Mouse (Mus musculus) lung, postnatal 36 days (tissue): ENCODE data around the gene Tcf3.

Experiments
- DNase-seq: peaks from one replicate; pipeline ENCODE4 v3.0.0; 2022; ENCODE audit warnings: mixed read lengths

Gene Tcf3

DNA sequence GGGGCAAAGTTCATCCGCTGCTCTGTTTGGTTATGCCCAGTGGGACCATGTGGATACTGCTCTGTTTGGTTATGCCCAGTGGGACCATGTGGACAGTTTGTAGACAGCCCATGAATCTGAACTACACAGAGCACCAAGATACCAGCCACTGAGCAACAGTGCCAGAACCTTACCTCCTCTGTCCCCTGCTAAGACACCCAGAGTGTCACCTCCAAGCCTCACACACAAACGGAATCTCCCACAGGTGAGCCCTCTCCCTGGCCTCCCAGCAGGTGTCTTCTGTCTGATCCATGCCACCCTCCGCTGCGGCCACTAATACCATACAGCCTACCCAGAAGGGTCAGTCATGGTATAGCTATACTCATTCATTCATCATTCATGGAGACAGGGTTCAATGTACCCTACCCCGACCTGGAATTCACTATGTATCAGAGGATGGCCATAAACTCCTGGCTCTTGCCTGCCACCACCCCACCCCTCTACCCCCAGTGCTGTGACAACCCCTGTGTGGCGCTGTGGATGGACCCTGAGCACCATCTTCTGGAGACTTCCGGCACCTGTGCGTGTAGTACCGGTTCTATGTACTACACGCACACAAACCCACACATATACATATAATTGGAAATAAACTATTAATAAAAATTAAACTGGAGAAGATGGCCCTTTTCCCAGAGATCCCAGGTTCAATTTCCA is 27.8 kb downstream of the Tcf3 start:
- DNase-seq: no peak

- DNase-seq: peak; percentile 67
These were observed 30.3 kb downstream of the Tcf3 start for GRCm38 (mm10) chr10:80403044-80403692.

DNA sequence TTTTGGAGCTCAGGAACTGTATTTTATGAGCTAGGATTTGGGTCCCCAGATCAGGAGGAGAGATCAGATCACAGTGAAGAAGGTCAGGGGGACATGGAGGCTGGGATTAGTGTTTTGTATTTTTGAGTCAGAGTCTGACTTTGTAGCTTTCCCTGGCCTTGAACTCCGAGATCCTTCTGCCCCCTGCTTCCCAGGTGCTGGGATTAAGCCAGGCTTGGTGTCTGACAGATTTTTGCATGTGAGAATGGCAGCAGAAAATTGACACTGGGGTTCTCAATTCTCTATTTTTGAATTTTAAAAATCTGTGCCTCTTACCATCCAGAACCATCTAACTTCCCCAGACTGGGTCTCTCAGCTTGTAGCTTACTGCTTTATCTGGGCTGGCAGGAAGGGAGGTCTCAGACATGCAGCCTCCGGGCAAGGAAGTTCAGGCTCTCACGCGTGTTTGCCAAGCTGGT is 32.7 kb downstream of the Tcf3 start:
- no peak for DNase-seq

DNA sequence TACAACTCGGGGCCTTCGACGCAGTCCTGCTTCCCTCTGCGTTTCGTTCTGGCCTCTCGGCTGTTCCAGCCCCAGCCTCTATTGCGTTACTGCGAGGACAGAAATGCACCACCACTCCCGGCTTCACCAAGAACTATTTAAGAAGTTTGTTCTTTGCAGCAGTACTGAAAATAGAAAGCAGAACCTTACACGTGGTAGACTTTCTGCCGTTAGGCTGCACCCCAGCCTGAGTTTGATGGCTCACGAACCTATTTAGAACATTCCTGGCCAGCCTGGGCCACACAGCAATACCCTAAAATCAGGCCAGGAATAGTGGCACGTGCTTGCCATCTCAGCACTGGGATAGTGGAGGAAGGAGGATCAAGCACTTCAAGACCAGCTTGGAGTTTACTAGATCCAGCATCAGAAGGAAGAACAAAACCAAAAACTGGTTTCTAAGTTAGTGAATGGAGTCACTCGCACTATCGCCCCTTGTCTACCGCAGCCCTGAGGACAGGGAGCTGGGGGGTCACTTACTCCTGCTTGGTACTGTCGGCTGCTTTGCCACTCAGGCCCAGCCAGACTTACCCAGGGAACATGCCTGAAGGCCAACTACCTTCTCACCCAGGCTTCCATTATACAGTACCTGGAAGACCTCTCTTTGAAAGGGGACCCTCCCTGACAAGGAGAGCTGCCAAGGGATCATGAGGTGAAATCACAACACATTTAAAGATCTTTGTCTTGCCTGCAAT is 33.3 kb downstream of the Tcf3 start:
- no peak for DNase-seq

GRCm38 (mm10) chr10:80399191-80399972 is 34.1 kb downstream of the Tcf3 start, which contains the start of gene Mbd3:
Gene Mbd3 (minus strand): TSS chr10:80399550.
- peak; percentile 100 for DNase-seq

DNA sequence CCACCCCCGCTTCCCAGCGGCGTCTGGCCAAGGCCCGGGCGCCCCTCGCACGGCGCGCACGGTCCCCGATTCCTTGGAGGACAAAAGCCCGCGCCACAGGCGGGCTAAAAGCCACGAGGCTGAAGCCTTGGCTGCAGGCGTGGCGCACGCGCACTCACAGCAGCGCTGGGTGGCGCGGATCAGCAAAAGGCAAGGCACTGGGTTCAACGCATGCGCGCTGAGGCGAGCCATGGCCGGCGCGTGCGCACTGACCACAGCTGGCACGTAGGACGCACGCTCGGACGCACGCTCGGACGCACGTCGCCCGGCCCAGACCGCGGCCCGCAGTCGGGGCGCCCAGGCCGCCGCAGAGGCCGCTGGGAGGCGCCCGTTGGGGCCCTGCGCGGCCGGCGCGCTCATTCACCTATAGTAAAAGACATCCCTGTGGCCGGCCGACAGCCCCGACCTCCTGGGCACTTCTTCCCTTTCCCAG is 34.7 kb downstream of the Tcf3 start:
- peak; percentile 98 for DNase-seq

DNA sequence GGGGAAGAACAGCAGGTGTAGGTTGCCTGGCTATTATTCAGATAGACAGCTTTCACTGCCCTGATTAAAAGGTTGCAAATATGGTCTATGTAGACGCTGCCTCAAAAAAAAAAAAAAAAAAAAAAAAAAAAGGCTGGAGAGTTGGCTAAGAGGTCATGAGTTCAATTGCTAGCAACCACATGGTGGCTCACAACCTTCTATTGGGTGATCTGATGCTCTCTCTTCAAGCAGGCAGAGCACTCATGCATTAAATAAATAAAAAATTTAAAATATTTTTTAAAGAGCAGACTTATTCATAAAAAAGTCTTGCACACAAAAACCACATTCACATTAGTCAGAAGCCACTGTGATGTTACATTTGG is 35.3 kb downstream of the Tcf3 start:
- DNase-seq: no peak

DNA sequence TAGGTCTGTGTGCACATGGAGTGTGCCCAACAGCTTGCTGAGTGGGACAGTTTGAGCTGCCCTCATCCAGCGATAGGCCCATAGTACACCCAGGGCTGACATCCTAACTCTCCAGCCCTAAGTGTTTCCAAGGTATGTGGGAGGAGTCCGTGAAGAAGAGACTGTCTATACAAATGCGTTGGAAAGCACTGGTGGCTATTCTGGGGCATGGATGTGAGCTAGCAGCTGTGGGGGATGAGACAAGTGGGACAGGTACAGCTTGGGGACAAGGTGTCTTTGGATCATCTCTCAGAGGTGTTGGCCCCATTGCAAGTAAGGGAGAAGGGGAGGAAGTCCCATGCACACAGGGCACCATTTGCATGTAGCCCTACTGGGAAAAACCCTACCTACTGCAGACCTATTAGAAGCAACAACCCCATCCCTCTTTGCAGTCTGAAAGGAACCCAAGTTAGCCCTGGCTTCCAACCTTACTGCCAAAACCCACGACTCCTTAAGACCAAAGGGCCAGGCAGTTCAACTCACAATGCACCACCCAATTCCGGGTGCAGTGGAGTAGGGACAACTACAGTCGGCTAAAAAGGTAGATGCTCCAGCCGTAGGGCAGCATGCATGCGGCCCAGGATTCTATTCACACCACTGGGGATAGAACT is 35.8 kb downstream of the Tcf3 start:
- no peak for DNase-seq

- DNase-seq: no peak
These were observed 36.5 kb downstream of the Tcf3 start for GRCm38 (mm10) chr10:80396822-80397523.

- no peak for DNase-seq
These were observed 38.3 kb downstream of the Tcf3 start for GRCm38 (mm10) chr10:80395025-80395627.

- DNase-seq: no peak
These were observed 40.8 kb downstream of the Tcf3 start for GRCm38 (mm10) chr10:80392687-80393086.

GRCm38 (mm10) chr10:80390697-80391096 is 42.8 kb downstream of the Tcf3 start:
- DNase-seq: no peak

GRCm38 (mm10) chr10:80389185-80389708 is 44.2 kb downstream of the Tcf3 start:
- DNase-seq: no peak

- DNase-seq: no peak
These were observed 44.7 kb downstream of the Tcf3 start for GRCm38 (mm10) chr10:80388731-80389130.

GRCm38 (mm10) chr10:80387522-80387959 is 45.9 kb downstream of the Tcf3 start, which contains the start of gene Mex3d:
Gene Mex3d (minus strand): TSS chr10:80387659.
- DNase-seq: peak; percentile 90

GRCm38 (mm10) chr10:80386735-80387471 is 46.5 kb downstream of the Tcf3 start:
- DNase-seq: no peak

DNA sequence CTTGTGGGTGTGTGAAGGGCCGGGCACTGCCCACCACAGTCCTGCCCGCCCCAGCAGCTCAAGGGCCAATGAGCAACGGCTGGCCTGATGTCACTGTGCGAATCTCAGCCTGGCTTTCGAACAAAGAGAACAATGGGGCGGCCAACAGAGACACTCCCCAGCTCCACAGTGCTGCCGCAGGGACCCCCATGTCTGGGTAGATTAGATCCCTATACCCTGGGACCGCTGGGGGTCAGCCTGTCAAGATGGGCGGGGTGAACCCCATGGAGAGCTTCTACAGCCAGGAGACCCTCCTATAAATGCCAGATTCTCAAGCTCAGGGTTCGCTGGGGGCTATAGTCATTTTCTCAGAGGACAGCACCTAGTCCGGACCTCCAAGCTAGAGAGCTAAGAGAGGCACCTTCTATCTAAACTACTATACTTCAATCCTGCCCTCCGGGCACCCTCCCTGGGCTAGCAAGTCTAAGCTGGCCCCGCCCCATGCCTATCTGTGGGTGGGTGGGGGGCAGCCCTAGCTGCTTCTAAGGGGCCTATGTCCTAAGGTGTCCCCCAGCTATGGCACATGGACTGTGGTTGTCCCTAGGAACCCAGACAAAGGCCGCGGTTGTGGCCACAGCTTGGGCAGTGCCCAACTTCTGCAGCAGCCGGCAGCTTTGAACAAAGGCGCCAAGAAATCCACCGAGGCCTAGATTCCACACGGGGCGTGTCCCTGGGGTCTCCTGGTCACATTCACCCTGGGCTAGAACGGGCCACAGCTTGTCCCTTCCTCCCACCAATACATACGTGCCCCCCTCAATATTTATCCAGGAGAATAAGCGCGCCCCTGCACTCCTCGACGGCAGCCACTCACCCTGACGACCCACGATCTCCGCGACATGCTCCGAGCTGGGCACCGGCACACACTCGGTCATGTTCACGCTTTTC is 47.4 kb downstream of the Tcf3 start:
- DNase-seq: peak; percentile 52

GRCm38 (mm10) chr10:80385310-80385709 is 48.1 kb downstream of the Tcf3 start:
- no peak for DNase-seq

GRCm38 (mm10) chr10:80384709-80385108 is 48.7 kb downstream of the Tcf3 start:
- DNase-seq: no peak
